Mouse (Mus musculus): ENCODE data around the gene Hist2h2aa2. TPM values are rescaled to one million over a fixed set of nuclear protein-coding genes. Genes with fewer than 3 reads are reported as not detected.
"Not testable (repeated sequence)": the region's sequence is repeated elsewhere in the genome, so short reads cannot be mapped to it uniquely, and the experiment has no call there.

The Hist2h2aa2 gene
- polyA plus RNA-seq, 1 experiment from 2014 or later: 24.3 TPM

DNA sequence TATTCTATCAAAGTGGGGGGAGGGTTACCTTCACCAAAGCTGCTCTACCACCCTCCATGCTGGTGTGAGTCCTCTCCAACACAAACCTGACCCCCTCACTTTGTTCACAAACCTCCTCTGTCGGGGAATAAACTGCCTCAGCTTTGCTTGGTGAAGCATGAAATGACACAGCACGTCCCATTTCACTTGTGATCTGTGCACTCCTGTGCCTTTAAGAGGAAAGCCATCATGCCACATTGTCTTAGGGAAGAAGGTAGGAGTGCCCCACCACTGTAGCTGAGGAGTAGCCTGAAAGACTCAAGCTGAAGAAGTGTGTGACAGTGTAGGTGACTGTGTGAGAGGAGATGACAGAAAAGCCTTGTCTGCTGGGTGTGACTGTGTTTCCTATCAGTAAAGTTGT, 14.7 kb downstream of the Hist2h2aa2 start:
- peak overlapping the region; percentile 30; the same call in 1 of the 2 replicates for H3K27ac ChIP-seq (replicated peaks)
- 14% methylated on average over 2 of the region's 2 CpGs for WGBS
- H3K4me3 ChIP-seq: no peak overlapping the region
- H3K36me3 ChIP-seq: no peaks in the 10 kb centered on the region
- no peaks in the 10 kb centered on the region for H3K9me3 ChIP-seq (replicated peaks)
- DNase-seq (ENCODE audit: low spot score): no peak
- H3K27me3 ChIP-seq (ENCODE audit: low read depth, poor library complexity, severe bottlenecking): no peaks in the 10 kb centered on the region
- H3K4me1 ChIP-seq: peaks cover 61% of the 10 kb centered on the region

DNA sequence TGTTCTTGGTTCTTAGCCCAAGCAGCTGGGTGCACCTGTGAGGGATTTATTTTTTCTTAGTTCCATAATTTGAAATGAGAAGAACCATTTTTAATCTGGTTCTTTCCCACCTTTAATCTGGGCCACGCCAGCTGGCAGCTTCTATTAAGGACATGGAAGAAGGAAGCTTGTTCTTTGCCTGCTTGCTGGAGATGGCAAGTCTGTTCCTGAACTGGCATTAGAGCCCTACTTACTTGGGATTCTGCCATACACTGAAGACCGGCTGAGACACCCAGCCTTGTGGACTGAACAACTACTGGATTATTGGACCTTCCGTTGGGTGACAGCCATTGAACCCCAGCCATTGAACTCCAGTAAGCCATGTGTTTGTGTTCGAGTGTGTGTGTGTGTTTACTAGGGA, 17.3 kb downstream of the Hist2h2aa2 start:
- no peaks in the 10 kb centered on the region for H3K36me3 ChIP-seq
- DNase-seq (ENCODE audit: low spot score): no peak
- peak overlapping the region; percentile 97; the same call in 1 of the 2 replicates for H3K27ac ChIP-seq (replicated peaks)
- peak overlapping the region; percentile 64 for H3K4me3 ChIP-seq
- no peaks in the 10 kb centered on the region for H3K9me3 ChIP-seq (replicated peaks)
- WGBS: 95% methylated on average over 4 of the region's 4 CpGs
- peaks cover 75% of the 10 kb centered on the region for H3K4me1 ChIP-seq
- no peaks in the 10 kb centered on the region for H3K27me3 ChIP-seq (ENCODE audit: low read depth, poor library complexity, severe bottlenecking)

DNA sequence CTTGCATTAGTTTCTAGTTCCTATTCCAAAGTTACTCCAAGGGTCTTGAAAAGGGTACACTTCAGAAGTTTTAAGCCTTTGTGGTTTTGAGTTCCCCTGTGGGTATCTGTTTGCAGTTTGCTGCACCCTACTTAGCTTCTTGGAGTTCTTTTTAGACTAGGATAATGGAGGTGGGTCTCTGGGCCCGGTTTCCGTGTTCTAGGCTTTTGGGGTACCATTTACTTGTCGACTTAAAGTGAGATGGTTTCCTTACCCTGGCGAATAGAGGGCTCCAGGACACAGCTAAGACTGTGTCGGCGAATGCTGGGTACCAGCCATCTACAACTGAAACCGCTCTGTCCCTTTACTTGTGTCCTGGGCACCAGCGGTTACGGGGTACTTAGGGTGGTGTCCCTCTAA, 18.4 kb downstream of the Hist2h2aa2 start:
- H3K9me3 ChIP-seq (replicated peaks): no peaks in the 10 kb centered on the region
- no peaks in the 10 kb centered on the region for H3K36me3 ChIP-seq
- H3K27me3 ChIP-seq (ENCODE audit: low read depth, poor library complexity, severe bottlenecking): no peaks in the 10 kb centered on the region
- 16% methylated on average over 9 of the region's 9 CpGs for WGBS
- DNase-seq (ENCODE audit: low spot score): peak; percentile 26
- peaks cover 67% of the 10 kb centered on the region for H3K4me1 ChIP-seq
- H3K27ac ChIP-seq (replicated peaks): peak overlapping the region; percentile 97
- H3K4me3 ChIP-seq: peak overlapping the region; percentile 64

DNA sequence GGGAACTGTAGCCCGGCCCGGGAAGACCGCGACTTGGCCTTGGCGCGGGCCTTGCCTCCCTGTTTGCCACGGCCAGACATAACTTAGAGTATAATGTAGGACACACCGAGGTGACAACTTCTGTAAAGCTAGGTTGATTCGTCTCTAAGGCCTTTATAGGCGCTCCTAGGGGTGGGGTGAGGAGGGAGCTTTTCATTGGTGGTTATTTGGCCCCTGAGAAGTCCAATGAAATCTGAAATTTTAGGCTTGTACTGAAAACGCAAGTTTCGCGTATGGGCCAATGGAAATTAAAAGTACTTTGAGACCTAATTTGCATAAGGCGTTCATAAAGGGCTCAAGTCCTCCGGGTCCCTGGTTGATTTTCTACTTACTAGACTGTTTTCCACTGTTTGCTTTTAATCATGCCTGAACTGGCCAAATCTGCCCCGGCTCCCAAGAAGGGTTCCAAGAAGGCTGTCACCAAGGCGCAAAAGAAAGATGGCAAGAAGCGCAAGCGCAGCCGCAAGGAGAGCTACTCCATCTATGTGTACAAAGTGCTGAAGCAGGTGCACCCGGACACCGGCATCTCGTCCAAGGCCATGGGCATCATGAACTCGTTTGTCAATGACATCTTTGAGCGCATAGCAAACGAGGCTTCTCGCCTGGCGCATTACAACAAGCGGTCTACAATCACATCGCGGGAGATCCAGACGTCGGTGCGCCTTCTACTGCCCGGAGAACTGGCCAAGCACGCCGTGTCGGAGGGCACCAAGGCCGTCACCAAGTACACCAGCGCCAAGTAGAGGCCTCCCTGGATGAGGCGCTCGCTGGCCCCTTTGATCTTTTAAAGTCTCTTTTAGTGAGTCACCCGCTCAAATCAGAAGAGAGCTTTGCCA, 19.1 kb downstream of the Hist2h2aa2 start, which contains the start of the genes Hist2h2ac and Hist2h2be:
TSS of gene Hist2h2ac (minus strand) at position 116 of the 875 bp plus-strand sequence.
TSS of gene Hist2h2be (plus strand) at position 355 of the 875 bp plus-strand sequence.
- Histone ChIP-seq H3K4me1 (peaks cover 65% of the 10 kb centered on the region), H3K4me3 (peak within 1 kb of the TSS; percentile 64), H3K27me3 (ENCODE audit: low read depth, poor library complexity, severe bottlenecking) (no peaks in the 10 kb centered on the region), H3K36me3 (no peaks in the 10 kb centered on the region), H3K9me3 (replicated peaks) (no peaks in the 10 kb centered on the region), H3K27ac (replicated peaks) (peak within 1 kb of the TSS; percentile 97)
- WGBS: under 1% methylated on average over 43 of the region's 43 CpGs
- peak; percentile 83 for DNase-seq (ENCODE audit: low spot score)

- Histone ChIP-seq H3K4me3 (peak overlapping the region; percentile 64), H3K4me1 (peaks cover 62% of the 10 kb centered on the region), H3K27ac (replicated peaks) (peak overlapping the region; percentile 97)
- H3K27me3 ChIP-seq (ENCODE audit: low read depth, poor library complexity, severe bottlenecking); H3K36me3 ChIP-seq; H3K9me3 ChIP-seq (replicated peaks): not testable (repeated sequence)
- peak; percentile 60 for DNase-seq (ENCODE audit: low spot score)
- WGBS: under 1% methylated on average over 32 of the region's 47 CpGs
Observed at GRCm38 (mm10) chr3:96220131-96220764, 19.8 kb downstream of the Hist2h2aa2 start.

- Histone ChIP-seq H3K27ac (replicated peaks) (peak within 1 kb of the TSS; percentile 97), H3K4me1 (peaks cover 56% of the 10 kb centered on the region), H3K9me3 (replicated peaks) (no peaks in the 10 kb centered on the region), H3K27me3 (ENCODE audit: low read depth, poor library complexity, severe bottlenecking) (0 out of 2 replicates have a peak, but pooled peaks cover 4% of the 10 kb centered on the region), H3K4me3 (peak within 1 kb of the TSS; percentile 64), H3K36me3 (no peaks in the 10 kb centered on the region)
- DNase-seq (ENCODE audit: low spot score): peak; percentile 79
- WGBS: 0% methylated on average over 37 of the region's 37 CpGs
Observed at GRCm38 (mm10) chr3:96219661-96220130, 20.4 kb downstream of the Hist2h2aa2 start, which contains the start of the genes Bola1 and Hist2h2ab. Bola1 (minus strand) TSS chr3:96219709. Hist2h2ab (plus strand) TSS chr3:96219865.

DNA sequence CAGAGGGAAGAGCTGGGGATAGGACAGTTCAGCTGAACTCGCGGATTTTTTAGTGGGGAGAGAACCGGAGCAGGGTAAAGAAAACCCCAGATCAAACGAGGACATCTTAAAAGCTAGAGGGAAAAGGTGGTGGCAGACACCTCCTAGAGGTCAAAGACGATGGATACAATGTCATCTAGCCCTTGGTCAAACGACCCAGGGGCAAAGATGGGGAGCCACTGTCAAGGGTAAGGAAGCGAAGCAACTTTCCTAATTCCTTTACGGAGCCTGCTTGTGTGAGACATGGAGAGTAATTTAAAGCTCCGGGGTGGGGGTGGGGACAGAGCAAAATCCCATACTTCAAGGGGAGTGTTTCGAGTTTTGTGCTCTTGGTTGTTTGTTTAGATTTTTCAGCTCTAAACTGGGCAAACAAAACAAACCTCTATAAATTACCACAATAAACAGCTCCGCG, 20.9 kb downstream of the Hist2h2aa2 start:
- DNase-seq (ENCODE audit: low spot score): peak; percentile 51
- no peaks in the 10 kb centered on the region for H3K9me3 ChIP-seq (replicated peaks)
- under 1% methylated on average over 12 of the region's 12 CpGs for WGBS

DNA sequence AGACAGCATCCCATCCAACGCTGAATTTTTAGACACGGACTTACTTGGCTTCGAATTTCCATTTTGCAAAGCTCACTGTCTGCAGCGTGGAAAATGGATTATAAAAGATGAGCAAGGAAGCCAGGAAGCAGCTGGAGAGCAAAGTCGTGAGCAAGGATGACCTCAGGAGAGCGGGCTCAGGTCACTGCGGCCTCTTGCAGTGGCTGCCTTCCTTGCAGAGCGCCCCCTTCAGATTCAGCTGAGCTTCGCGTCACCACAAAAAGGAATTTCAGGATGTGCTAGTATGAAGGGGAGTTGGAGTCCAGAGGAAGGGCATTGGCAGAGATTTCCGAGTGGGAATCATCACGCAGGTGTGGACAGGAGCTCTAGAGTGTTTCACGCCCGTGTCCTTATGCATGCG, 30.8 kb downstream of the Hist2h2aa2 start:
- DNase-seq (ENCODE audit: low spot score): peak; percentile 26
- Histone ChIP-seq H3K4me3 (no peak overlapping the region), H3K27ac (replicated peaks) (no peak overlapping the region; the same call in 1 of the 2 replicates), H3K4me1 (peaks cover 8% of the 10 kb centered on the region), H3K9me3 (replicated peaks) (no peaks in the 10 kb centered on the region), H3K36me3 (no peaks in the 10 kb centered on the region), H3K27me3 (ENCODE audit: low read depth, poor library complexity, severe bottlenecking) (no peaks in the 10 kb centered on the region)
- 25% methylated on average over 15 of the region's 15 CpGs for WGBS

More for the DNA sequence above, 20.9 kb downstream of the Hist2h2aa2 start:
- Histone ChIP-seq H3K27ac (replicated peaks) (peak overlapping the region; percentile 97), H3K4me1 (peaks cover 51% of the 10 kb centered on the region), H3K4me3 (peak overlapping the region; percentile 64), H3K36me3 (no peaks in the 10 kb centered on the region), H3K27me3 (ENCODE audit: low read depth, poor library complexity, severe bottlenecking) (0 out of 2 replicates have a peak, but pooled peaks cover 4% of the 10 kb centered on the region)

GRCm38 (mm10) chr3:96207819-96208218, 32.3 kb downstream of the Hist2h2aa2 start:
- Histone ChIP-seq H3K9me3 (replicated peaks) (no peaks in the 10 kb centered on the region), H3K4me1 (peaks cover 8% of the 10 kb centered on the region), H3K4me3 (no peak overlapping the region), H3K27ac (replicated peaks) (no peak overlapping the region), H3K27me3 (ENCODE audit: low read depth, poor library complexity, severe bottlenecking) (no peaks in the 10 kb centered on the region), H3K36me3 (no peaks in the 10 kb centered on the region)
- no peak for DNase-seq (ENCODE audit: low spot score)
- WGBS: 88% methylated on average over 3 of the region's 3 CpGs

DNA sequence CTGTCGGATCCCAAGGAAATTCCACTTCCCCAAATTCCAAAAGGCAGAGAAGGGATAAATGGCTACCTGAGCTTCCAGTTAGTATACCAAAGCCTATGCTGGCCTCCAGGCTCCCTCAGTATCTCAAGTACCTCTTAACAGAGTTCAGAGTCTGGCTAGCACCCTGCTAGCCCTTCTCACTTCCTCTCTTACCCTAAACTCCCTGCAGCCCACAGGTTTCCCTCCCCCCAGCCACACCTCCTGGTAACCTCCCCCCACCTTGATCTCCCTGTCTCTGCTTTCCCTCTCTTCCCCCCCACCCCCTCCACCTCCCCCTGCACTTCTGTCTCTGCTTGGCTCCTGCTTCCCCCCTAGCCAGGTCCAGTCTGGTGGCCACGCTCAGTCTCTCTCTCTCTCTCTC, 40.3 kb downstream of the Hist2h2aa2 start:
- 85% methylated on average over 2 of the region's 2 CpGs for WGBS
- peaks cover 11% of the 10 kb centered on the region for H3K36me3 ChIP-seq
- peaks cover 11% of the 10 kb centered on the region; the same call in 1 of the 2 replicates for H3K27me3 ChIP-seq (ENCODE audit: low read depth, poor library complexity, severe bottlenecking)
- 0 out of 2 replicates have a peak, but pooled peaks cover 3% of the 10 kb centered on the region for H3K9me3 ChIP-seq (replicated peaks)
- peaks cover 16% of the 10 kb centered on the region for H3K4me1 ChIP-seq
- no peak overlapping the region for H3K27ac ChIP-seq (replicated peaks)
- H3K4me3 ChIP-seq: no peak overlapping the region
- no peak for DNase-seq (ENCODE audit: low spot score)

DNA sequence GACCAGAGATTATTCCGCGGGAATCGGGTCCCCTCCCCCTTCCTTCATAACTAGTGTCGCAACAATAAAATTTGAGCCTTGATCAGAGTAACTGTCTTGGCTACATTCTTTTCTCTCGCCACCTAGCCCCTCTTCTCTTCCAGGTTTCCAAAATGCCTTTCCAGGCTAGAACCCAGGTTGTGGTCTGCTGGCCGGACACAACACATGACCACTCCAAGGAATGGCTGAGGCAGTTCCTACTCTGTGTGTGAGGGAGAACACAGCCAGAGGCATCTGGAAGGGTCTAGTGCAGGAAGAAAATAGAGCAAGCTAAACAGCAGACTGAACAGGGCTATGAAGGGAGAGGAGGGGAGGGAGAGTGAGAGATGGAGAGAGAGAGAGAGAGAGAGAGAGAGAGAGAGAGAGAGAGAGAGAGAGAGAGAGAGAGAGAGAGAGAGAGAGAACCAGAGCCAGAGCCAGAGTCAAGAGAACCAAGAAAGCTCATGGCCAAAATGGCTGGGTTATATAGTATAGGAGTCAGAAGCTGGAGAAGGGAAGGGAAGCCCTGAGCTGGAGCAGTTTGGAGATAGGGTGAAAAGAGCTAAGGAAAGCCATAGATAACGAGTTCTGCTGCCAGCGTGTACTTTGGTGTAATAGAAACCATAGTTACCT, 41.4 kb downstream of the Hist2h2aa2 start:
- Histone ChIP-seq H3K36me3 (peaks cover 11% of the 10 kb centered on the region), H3K4me1 (peaks cover 18% of the 10 kb centered on the region), H3K27me3 (ENCODE audit: low read depth, poor library complexity, severe bottlenecking) (peaks cover 15% of the 10 kb centered on the region; the same call in 1 of the 2 replicates)
- not testable (repeated sequence) for H3K27ac ChIP-seq (replicated peaks); H3K4me3 ChIP-seq; DNase-seq (ENCODE audit: low spot score); H3K9me3 ChIP-seq (replicated peaks)
- 37% methylated on average over 8 of the region's 8 CpGs for WGBS

- Histone ChIP-seq H3K4me1 (peaks cover 21% of the 10 kb centered on the region), H3K4me3 (peak overlapping the region; percentile 69), H3K27me3 (ENCODE audit: low read depth, poor library complexity, severe bottlenecking) (peaks cover 20% of the 10 kb centered on the region; the same call in 1 of the 2 replicates), H3K9me3 (replicated peaks) (0 out of 2 replicates have a peak, but pooled peaks cover 3% of the 10 kb centered on the region), H3K27ac (replicated peaks) (peak overlapping the region; percentile 97), H3K36me3 (peaks cover 11% of the 10 kb centered on the region)
- WGBS: 5% methylated on average over 6 of the region's 6 CpGs
- no peak for DNase-seq (ENCODE audit: low spot score)
Observed at GRCm38 (mm10) chr3:96198181-96198580, 41.9 kb downstream of the Hist2h2aa2 start.
